Mouse (Mus musculus) G1E (cell line): Measurements from ENCODE around the gene Gabbr2.

Experiments used
- CTCF ChIP-seq: IDR thresholded peaks from 2 replicates; pipeline ENCODE4 v1.5.1; 2012; ENCODE audit warnings: low read depth, low read length, inconsistent platforms, mixed read lengths
- TAL1 ChIP-seq: conservative IDR thresholded peaks from 2 replicates; pipeline ENCODE4 v1.6.1; 2012; ENCODE audit warnings: low read depth, low read length, inconsistent platforms, mixed read lengths

DNA sequence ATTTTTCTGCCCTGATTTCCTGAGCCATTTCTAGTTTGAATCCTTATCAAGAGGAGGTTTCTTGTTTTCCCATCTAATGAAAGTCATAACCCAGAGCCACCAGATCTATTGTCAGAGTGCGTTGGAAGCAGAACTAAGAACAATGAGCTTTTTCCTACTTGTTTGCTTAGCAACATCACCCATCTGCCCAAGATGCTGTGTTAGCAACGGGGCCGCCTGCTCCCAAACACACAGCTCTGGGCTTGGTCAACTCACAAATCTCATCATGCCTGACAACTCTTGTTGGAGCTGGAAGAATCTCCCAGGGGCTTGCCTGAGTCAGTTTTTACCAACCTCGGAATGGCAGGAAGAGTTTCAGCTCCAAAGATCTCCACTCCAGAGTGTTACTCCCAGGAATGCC is 111.7 kb downstream of the Gabbr2 start:
- TF ChIP-seq CTCF (no peak), TAL1 (no peak)
